Mouse (Mus musculus): ENCODE results near the gene Mms19.
A peak's percentile ranks its signal among the peaks of the same experiment; 100 is the strongest.

- TF ChIP-seq CTCF (IDR thresholded peaks at IDR 0.05; ENCODE audit: borderline replicate concordance, insufficient read depth, low read depth, low read length) = peak; percentile 96
- TF ChIP-seq POLR2A (IDR thresholded peaks at IDR 0.05; ENCODE audit: borderline replicate concordance, insufficient read depth, low read length) = no peak
These were observed 45.2 kb upstream of the Mms19 start for GRCm38 (mm10) chr19:42026158-42026557.

Data from cerebellum, adult 2 months (tissue).